Mouse (Mus musculus) forelimb bud, embryonic 11.5 days (tissue): Measurements from ENCODE around the gene Kctd6.

Source experiments
- DNase-seq: peaks from one replicate; pipeline ENCODE4 v3.0.0-alpha.2; 2012; ENCODE audit warnings: low read depth, low spot score

Kctd6 gene

DNA sequence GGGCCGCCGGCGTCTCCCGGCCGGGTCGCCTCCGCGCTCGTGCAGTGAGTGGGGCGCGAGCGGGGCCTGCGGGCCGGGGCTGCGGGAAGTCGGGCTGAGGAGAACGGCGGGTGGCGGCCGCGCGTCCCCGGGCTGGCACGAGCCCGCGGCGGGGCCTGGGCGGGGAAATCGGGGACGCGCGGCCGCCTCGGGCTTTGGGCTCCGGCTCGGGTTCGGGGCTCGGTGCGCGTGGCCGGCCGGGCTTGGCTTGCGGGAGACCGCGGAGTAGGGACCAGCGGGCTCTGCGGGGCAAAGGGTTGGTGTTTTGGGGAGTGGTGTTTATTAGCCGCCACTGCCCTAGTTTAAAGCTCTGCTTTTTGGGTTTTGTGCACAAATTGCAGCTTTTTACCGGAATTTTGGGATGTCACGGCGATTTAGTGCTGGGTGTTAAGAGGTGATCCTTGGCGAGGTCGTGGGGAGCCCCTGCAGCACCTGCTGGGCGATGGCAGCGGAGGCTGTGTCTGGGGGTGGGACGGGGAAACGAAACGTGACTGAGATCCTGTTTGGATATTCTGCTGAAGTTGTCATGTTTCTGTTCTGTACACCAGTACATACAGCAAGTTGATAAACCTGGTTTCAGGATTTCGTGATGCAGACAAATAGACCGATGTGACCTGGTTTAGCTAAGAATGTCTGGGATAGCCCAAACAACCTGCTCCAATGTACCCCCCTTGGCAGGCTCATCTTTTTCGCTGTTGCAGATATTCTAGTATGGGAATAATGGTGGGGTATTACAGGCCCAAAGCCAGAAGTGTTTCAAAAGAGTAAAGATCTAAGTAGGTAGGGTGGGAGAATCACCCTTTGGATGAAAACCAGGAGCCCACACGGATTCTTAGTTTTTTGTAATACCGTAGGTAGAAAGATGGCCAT lies 613 bp downstream of the Kctd6 start:
- no peak for DNase-seq

DNA sequence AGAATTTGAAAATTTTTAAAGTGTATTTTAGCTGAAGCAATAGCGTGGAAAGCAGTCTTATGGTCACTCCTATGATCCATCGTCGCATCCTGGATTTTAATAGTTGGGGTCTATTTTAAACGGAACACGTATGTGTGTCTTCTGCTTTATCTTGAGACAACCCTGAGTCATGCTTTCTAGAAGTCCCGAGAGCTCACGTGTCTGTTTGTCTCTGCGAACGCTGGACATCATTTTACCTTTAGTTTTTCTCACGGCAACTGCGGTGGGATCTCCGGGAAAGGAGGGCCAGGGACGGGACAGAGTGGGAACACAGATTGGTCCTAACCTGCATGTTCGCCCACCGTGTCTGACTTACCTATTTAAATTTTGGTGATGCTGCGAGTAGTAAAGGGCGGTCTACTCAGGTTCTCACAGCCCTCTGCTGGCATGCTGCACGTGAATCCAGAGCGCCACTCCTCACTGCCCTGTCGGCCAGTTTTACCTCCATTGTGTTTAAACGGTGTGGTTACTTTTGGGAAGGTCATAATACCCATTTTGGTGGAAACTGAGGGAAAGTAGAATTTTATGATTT lies 1.4 kb downstream of the Kctd6 start:
- DNase-seq, result no peak

DNA sequence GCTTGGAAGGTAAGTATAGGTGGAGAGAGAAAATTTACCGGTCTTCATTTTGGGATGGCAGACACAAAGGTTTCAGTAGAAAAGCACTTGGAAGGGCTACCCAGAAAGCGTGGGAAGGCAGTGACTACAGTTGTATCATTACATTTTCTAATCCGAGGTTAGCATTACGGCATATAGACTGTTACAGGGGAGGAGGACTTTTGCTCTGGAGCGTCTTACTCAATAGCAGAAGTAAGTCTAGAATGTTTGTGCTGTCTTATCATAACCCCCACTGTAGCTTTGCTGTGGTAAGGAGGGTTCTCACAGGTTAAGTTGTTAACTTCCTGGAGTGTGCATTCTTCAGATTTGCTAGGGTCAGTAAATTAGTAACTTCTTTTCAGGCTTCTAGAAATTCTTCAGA lies 2.2 kb downstream of the Kctd6 start:
- DNase-seq, result no peak

DNA sequence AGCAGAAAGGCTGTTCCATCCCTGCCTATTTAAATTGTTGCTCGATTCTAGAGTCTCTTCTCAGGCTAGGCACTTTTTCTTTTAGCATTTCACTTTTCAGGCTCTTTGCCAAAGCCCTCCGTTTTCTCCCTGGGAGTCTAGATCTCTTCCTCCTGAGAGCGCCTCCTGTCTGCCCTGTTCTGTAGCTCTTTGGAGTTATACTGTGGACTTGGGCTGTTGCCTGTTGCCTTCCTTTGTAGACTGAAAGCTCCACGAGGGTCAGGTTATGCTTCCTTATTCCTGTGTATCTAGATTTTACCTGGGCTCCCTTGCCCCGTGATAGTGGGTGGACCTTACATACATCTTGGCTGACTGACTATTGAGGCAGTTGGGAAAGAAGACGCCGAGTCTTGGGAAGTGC lies 4.3 kb downstream of the Kctd6 start:
- no peak for DNase-seq

DNA sequence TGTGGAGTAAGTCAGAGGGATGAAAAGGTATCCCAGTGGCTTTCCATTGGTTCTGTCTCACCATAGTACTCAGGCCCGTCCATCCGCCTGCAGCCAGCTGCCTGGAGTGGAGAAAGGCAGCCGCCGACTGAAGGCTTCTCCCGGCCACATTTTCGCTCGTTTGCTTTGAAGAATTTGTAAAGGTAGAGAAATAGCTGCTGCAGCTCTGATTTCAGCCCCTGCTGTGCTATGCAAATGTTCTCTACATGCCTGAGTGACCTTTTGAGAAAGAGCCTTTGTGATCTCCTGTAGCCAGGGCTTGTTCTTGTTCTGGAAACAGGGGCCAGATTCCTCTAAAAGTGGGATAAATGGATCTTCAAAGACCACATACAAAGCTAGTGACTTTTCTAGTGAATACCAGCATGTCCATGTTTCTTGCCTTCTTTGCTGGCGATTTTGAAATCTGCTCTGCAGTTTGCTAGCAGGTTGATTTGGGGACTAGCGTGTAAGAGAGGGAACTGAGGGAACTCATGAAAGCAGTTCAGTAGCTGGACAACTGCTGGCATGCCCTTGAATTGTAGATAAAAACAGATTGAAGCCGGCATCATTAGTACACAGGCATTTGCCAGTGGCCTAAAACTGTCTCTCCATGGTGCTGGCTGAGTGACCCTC lies 4.9 kb downstream of the Kctd6 start:
- DNase-seq, result no peak

DNA sequence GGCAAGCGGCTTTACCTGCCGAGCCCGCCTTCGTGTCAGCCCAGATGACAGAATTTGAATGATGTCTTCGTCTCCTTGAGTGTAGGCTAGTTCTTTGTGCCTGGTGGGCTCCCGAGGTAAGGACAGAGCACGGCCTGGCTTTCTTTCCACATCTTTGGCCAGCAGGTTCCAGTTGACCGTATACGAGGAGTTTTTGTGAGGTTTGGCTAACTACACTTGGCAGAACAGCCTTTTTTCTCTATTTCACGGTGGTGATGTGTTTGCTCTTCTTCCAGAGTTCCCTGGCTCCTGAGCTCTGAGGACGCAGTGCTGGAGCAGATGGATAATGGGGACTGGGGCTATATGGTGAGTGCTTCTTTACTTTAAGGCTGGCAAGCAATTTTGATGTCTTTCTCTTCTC lies 5.9 kb downstream of the Kctd6 start:
- DNase-seq, result no peak

DNA sequence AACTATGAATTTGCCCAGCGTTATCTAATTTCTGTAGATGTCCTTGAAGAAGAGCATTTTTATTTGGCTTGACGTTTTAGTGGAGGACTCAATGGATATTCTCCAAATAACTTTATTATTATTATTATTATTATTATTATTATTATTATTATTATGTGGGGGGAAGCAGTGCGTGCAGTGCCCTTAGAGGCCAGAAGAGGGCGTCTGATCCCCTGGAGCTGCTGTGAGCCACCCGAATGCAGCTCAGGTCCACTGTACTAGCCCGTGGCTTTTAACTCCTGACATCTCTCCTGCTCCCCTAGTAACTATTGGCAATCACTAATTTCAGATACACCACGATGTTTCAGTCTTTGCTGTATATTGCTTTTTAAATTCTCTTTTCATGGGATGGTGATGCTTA lies 6.4 kb downstream of the Kctd6 start:
- DNase-seq, result no peak

DNA sequence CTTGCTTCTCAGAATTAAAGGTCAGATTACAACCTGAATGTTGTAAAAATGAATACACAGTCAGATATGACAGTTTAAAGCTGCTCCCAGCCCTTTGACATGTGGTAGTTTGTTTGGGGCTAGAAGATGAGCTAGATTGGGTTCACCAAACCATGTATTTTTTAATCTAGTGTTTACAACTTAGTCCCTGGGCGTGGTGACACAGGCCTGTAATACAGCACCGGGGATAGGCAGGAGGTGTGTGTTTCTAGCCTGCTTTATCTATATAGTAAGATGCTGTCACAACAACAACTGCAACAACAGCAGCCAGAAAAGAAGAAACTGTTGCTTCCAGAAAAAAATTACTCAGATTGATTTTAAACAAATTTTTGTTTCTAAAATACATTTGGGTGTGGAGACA lies 7.0 kb downstream of the Kctd6 start:
- no peak for DNase-seq

DNA sequence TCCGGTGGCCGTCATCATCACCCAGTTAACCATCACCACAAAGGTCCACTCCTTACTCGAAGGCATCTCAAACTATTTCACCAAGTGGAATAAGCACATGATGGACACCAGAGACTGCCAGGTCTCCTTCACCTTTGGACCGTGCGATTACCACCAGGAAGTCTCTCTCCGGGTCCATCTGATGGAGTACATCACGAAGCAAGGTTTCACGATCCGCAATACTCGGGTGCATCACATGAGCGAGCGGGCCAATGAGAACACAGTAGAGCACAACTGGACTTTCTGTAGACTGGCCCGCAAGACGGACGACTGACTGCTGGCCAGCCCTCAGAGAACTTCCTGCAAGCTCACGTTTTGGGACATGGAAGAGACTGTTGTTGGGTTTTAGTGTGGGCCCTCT lies 8.6 kb downstream of the Kctd6 start:
- no peak for DNase-seq

DNA sequence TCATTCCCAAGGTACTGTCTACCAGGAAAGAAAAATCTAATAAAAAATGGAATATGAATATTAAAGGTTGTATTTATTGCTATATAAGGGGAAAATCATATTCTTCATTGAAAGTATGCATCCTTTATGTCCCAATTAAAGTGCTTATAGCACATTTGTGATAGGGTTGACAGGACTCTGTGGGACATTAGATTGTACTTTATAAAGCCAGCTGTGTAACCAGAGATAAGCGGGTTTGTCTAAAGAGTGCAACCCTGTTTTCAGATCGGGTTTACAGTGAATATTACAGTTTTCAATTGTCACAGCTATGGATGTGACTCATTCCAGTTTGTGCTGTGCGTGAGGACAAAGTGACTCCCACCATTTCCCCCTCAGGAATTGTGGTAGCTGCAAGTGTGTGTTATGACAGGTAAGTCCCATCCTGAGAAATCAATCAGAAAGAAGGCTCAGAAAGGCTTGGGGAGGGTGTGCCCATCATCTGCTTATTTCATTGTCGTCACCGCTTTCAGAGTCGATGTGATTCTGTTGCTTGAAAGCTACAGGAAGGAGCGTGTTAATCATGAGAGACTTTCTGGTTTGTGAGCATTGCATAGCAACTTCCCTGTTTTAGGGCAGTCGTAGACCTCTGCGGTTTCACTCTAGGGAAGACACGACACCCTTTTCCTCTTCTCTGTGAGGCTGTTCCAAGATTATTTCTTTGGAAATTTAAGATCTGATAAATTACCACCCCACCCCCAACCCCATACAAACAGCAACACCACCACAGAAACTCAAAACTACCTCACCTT lies 9.8 kb downstream of the Kctd6 start:
- DNase-seq, result no peak

DNA sequence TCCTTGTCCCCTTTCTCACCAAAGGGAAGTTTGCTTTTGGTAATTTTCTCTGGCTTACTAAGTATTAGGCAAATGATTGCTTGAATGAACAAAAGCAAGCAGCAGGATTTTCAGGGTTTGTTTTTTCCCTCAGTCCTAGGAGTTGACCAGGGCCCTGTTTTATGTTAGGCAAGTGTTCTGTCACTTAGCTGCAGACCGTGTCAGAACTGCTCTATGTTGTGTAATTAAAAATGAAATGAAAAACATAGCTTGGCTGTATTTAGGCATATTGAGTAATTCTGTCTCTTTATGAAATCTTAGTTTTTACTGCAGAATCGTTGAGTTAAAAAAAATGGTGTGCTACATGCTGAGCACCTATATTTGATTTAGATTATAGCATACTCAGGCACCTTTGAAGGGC lies 10.9 kb downstream of the Kctd6 start:
- no peak for DNase-seq

DNA sequence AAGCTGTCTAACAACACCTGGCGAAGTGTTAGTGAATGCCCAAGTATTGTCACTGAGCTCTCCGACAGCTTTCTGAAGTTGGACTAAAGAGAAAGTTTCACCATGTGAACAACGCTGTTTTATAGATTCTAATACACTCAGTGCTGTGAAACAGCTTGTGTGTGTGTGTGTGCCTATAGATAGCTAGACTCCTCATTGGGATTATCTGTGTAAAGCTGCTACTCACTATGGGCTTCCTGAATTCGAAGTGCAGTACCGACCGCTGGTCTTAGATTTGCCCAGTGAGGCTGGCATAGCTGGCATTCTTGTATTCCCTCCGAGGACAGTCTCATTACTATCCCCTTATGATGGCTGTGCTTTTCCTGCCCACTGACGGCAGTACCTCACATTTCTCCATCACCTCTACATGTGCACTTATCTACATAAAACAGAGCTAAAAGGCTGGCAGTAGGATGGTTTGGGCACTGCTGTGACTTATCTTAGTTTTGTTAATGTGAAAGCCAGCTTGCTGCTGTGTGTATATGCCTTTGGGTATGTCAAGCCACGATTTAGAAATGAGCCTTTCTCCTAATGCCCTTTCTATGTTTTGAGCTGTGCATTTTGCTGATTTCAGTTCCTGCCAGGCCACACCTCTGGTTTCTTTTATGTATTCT lies 15.6 kb downstream of the Kctd6 start:
- no peak for DNase-seq

DNA sequence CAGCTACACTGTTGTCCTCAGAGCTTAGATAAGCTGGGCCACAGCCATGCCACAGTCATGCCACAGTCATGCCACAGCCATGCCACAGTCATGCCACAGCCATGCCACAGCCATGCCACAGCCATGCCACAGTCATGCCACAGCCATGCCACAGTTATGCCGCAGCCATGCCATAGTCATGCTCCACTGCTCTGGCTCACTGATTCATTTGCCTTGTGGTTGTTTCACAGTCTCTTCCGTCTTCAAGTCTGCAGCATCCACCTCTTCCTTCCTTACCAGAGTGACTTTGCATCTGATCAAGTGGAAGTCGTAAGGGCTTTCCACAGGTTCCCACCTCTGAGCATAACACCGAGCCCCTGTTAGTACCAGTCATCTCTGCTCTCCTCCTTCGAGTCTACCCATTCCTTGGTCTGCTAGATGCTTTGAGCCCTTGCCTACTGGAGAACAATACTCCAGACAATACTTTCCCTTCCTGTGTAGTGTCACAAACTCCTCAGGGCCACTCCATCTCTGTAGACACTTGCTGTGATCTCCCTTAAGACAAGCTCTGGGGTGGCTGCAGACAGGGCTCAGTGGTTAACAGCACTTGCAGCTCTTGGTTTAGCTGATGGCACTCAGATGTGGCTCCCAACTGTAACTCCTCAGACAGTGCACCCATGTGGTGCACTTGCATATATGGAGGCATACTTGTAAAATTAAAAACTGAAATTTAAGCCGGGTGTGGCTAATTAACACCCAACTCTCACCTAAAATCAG lies 18.4 kb downstream of the Kctd6 start:
- DNase-seq, result no peak

DNA sequence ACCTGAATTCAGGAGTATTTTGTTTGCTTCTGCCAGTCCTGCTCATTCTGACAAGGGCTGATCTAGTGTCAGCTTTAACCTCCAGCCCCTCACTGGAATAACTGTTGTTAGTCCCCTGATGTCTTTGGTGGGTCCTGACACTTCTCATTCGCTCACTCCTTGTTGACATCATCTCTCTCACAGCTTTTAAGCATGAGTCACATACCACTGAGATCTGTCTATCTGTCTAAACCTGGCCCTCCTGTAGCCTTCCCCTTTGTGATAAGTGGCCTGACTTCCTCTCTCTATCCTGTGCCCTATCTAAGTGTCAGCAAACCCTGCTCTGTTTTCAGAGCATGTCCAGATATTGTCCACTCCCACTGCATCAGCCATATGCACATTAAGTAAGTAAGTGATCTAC lies 19.3 kb downstream of the Kctd6 start:
- no peak for DNase-seq

DNA sequence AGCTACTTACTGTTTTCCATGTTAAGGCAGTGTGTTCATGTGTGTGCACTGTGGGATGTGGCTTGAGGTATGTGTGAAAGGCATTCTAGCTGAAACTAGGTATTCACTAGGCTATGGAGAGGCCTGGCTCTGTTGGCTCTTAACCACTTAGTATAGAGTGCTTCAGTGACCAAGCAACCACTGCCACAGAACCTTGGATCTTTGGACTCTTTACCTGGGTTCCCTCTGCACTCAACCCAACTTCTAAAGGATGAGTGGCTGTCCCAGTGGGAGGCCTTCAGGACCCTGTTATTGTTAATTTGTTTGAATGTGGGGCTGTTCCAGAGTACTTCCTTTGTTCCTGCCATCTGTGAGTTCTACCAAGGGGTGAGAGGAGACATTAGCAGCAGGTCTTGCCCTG lies 27.9 kb downstream of the Kctd6 start:
- no peak for DNase-seq

DNA sequence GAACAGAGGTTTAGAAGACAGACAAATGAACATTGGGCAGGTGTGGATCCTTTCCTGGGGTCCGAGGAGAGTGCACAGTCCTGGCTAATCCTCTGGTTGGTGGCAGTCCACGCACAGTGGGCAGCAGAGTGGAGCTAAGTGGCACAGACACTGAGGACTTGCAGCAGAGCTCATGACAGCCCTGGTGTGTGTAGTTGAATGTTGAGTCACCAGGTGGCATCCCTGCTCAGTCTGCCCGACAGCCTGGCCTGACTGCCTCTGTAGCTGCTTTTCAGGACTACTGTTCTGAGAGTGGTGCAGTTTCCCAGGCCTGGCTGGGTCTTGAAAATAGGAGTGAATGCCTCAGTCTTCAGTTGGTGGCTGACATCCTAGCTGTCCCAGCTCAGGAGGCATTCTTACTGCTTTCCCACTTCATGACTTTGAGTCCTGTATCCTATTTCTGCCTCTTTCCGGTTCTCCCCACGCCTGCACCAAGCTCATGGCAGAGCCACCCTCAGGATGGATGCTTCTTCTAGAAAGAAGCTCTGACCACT lies 28.5 kb downstream of the Kctd6 start:
- DNase-seq, result no peak

DNA sequence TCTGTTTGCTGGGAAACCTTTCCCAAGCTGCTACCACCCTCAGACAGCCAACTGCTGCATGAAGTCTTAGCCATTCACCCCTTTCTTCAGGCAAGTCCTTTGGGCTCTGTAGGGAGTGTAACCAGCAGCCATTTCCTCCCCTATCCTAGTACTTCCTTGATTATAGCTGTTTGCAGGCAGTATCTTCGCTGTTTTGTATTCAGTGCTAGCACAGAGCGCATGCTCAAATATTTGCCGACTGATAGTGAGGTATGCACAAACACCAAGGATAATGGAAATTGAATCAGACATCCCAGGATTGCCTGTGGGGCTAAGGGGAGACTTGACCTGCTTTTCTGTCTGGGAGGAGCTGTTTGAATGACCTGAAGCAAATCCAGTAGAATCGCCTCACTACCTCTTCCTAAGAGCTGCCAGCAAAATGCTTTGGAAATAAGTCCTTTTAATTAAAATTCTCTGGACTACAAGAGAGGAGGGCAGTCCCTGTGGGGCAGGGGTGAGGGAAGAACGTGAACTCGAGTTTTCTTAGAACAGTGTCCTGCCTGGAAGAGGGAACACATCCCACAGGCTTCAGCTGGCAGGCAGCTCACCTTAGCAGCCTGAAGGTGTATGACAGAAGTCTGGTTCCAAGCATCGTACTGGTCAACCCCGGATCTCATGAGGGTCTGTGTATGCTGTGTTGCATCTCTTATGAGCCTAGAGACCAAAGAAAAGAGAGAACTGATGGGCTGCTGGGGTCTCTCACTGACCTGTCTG lies 29.4 kb downstream of the Kctd6 start:
- no peak for DNase-seq

DNA sequence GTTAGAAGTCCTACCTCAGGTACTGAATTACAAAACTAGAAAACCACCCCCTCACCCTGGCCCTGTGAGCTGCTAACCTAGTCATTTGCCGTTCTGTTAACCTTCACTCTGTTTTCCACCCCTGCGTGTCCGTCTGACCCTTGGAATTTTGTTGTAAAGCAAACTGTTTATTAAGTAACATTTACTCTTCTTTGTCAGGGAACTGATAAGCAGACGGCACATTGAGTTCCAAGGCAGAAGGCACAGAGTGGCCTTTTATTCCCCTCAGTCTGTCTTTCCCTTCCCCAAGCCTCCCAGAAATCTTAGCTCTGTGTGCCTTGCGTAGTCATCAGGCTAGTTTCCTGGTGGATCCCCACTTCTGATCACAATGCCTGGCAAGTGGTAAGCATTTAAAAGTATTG lies 30.3 kb downstream of the Kctd6 start:
- DNase-seq, result no peak

DNA sequence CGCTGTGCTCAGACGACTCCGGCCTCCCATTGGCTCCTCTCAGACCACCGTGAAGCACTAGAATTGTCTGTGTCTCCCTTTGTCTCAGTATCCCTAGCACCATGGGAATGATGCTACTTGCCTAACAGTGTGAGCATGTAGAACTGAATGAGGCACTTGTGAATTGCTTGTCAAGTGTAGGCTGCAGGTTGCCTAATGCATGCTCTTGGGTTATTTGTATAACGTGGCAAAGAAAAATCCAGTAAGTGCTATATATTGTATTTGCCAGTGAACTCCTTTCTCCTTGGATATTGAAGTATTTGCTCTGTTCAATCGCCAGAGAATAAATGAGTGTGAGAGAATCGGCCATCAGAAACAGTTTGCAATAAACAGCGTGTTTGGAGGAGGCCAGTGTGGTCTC lies 32.9 kb downstream of the Kctd6 start:
- no peak for DNase-seq

DNA sequence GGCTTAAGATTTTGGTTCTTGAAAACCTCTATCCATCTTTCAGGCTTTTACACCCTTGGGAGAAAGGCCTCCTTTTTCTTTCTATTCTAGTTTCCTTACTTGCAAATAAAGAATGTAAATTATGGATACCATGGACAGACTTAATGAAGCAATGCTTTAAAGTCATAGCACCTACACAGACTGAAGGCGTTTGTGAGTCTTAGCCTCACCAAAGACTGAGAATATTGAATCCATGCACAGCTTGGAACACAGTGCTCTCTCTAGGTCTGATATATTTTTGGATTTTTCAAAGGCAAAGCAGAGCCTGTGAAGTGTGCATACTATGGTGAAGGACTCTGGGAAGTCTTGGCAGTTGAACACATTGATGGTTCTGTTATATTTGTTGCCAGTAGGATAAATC lies 35.3 kb downstream of the Kctd6 start:
- DNase-seq, result no peak
